Mouse (Mus musculus) myocyte (in vitro differentiated cells): ENCODE measurements at regions not wholly inside any gene's neighbourhood (a gene's known extent, or its start where the extent isn't known, plus 50 kb on each side); places are given as distances from the start of the nearest gene placed in this dataset.

ENCODE experiments used
- H3K27me3 ChIP-seq: one replicate; pipeline ENCODE4 v1.6.1; 2011; ENCODE audit not compliant: control insufficient read depth, insufficient read depth, insufficient read length
- H3K36me3 ChIP-seq: one replicate; pipeline ENCODE4 v1.6.1; 2011; ENCODE audit not compliant: control insufficient read depth, insufficient read depth
- H3K4me2 ChIP-seq: one replicate; pipeline ENCODE4 v1.6.1; 2011; ENCODE audit warnings: low read depth, control low read depth
- H3K4me3 ChIP-seq: one replicate; pipeline ENCODE4 v1.5.1; 2011; ENCODE audit warnings: mild to moderate bottlenecking, control low read depth, moderate library complexity
- H3K79me2 ChIP-seq: one replicate; pipeline ENCODE4 v1.6.1; 2011; ENCODE audit not compliant: control insufficient read depth, insufficient read depth
- H3ac ChIP-seq: one replicate; pipeline ENCODE4 v1.6.1; 2011; ENCODE audit not compliant: control insufficient read depth, insufficient read length
- CEBPB ChIP-seq: IDR thresholded peaks from 2 replicates; pipeline ENCODE4 v1.6.1; 2011; ENCODE audit warnings: mild to moderate bottlenecking, moderate library complexity; ENCODE audit not compliant: poor library complexity, insufficient read depth, severe bottlenecking
- E2F4 ChIP-seq: IDR thresholded peaks from one replicate; pipeline ENCODE4 v1.6.1; 2011; ENCODE audit warnings: mild to moderate bottlenecking, control low read depth, moderate library complexity; ENCODE audit not compliant: insufficient read depth
- MAX ChIP-seq: IDR thresholded peaks from one replicate; pipeline ENCODE4 v1.6.1; 2011; ENCODE audit warnings: low read depth, mild to moderate bottlenecking, control low read depth
- MYOD1 ChIP-seq, 3 experiments: IDR thresholded peaks; one replicate each; pipeline ENCODE4 v1.6.1; 2011; ENCODE audit warnings: control low read depth in 2 of 3, low read depth in 2 of 3, mild to moderate bottlenecking in 2 of 3, moderate library complexity in 1 of 3; ENCODE audit not compliant: insufficient read length in 2 of 3, control insufficient read depth in 1 of 3
- MYOG ChIP-seq, 3 experiments: IDR thresholded peaks; one replicate each; pipeline ENCODE4 v1.6.1; 2011; ENCODE audit warnings: control low read depth in 2 of 3, low read depth in 2 of 3, mild to moderate bottlenecking in 2 of 3; ENCODE audit not compliant: insufficient read length in 2 of 3, control insufficient read depth in 1 of 3, insufficient read depth in 1 of 3
- POLR2A ChIP-seq: IDR thresholded peaks from one replicate; pipeline ENCODE4 v1.6.1; 2011; ENCODE audit warnings: low read depth, mild to moderate bottlenecking, control low read depth, moderate library complexity; ENCODE audit not compliant: insufficient read length
- POLR2AphosphoS2 ChIP-seq: IDR thresholded peaks from one replicate; pipeline ENCODE4 v1.6.1; 2011; ENCODE audit warnings: low read depth, control low read depth; ENCODE audit not compliant: insufficient read length
- REST ChIP-seq: IDR thresholded peaks from one replicate; pipeline ENCODE4 v1.6.1; 2011; ENCODE audit warnings: mild to moderate bottlenecking, control low read depth, moderate library complexity; ENCODE audit not compliant: insufficient read depth, insufficient read length
- SRF ChIP-seq: IDR thresholded peaks from one replicate; pipeline ENCODE4 v1.6.1; 2011; ENCODE audit warnings: low read depth; ENCODE audit not compliant: control insufficient read depth, insufficient read length
- TCF12 ChIP-seq: IDR thresholded peaks from one replicate; pipeline ENCODE4 v1.6.1; 2011; ENCODE audit warnings: mild to moderate bottlenecking, control low read depth; ENCODE audit not compliant: poor library complexity, insufficient read depth, severe bottlenecking
- TCF3 ChIP-seq: IDR thresholded peaks from one replicate; pipeline ENCODE4 v1.6.1; 2011; ENCODE audit warnings: low read depth, control low read depth; ENCODE audit not compliant: insufficient read length
- USF1 ChIP-seq: IDR thresholded peaks from one replicate; pipeline ENCODE4 v1.6.1; 2011; ENCODE audit warnings: low read depth, mild to moderate bottlenecking, control low read depth, moderate library complexity

DNA sequence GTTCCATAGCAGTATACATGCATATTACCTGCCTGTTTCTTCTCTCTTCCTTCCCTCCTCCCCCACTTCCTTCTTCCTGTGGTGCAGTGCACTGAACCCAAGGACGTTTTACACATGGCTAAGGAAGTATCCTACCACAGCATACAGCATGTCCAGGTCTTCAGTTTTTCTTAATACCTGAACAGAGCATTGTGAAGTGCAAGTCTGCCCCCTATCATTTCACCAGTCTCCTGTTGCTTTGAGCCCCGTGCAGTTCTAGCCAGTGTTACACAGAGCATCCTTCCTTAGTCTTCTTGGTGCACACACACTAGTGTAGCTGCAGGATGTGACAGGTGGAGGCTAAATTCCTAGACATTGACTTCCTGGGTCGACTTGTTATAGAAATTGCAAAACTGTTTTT, 53.7 kb upstream of the Foxb1 start:
- Histone ChIP-seq H3K4me2 (no peak overlapping the region), H3K27me3 (peaks cover 9% of the 10 kb centered on the region), H3K79me2 (no peaks in the 10 kb centered on the region), H3ac (no peak overlapping the region), H3K4me3 (no peak overlapping the region), H3K36me3 (no peaks in the 10 kb centered on the region)
- TF ChIP-seq TCF12: no peak
- TF ChIP-seq CEBPB: no peak
- no peak for TF ChIP-seq REST
- no peak for TF ChIP-seq POLR2AphosphoS2
- TF ChIP-seq E2F4: no peak
- TF ChIP-seq USF1: no peak
- TF ChIP-seq POLR2A: no peak

DNA sequence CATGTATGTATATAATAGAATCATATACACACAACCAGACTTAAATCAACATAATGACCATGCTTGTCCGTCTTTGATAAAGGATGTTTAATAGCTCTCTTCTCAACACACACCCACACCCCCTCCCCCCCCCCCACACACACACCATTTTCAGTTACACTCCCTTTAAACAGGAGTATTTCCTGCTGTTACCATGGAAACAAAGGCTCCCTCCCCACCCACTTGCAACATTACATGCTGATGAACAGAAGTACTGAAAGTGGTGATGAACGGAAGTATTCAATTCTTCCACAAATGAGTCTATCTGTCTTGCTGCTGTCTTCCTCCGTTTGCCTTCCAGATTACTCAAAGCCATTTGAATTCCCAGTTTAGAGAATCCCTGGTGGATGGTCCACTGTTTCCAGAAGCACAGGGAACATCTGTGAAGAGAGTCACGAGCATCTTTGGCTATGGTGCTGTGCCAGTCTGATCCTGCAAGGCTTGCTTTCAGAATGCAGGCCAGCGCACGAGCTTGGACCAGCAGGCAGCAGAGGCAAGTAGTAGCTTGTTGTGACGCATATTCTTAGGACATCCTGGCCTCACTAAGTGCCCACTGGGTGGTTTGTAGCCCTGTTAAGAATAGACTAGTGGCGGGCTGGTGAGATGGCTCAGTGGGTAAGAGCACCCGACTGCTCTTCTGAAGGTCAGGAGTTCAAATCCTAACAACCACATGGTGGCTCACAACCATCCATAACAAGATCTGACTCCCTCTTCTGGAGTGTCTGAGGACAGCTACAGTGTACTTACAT, 62.6 kb upstream of the Foxb1 start:
- Histone ChIP-seq H3K4me2 (no peak overlapping the region), H3K36me3 (no peaks in the 10 kb centered on the region), H3K79me2 (no peaks in the 10 kb centered on the region), H3K27me3 (peaks cover 11% of the 10 kb centered on the region), H3K4me3 (no peak overlapping the region), H3ac (no peak overlapping the region)
- TF ChIP-seq MYOG (IDR thresholded peaks at IDR 0.05; ENCODE audit: control insufficient read depth in 1 of 3, insufficient read depth in 1 of 3, insufficient read length in 2 of 3, low read depth in 2 of 3): no peak
- TF ChIP-seq POLR2A: no peak

DNA sequence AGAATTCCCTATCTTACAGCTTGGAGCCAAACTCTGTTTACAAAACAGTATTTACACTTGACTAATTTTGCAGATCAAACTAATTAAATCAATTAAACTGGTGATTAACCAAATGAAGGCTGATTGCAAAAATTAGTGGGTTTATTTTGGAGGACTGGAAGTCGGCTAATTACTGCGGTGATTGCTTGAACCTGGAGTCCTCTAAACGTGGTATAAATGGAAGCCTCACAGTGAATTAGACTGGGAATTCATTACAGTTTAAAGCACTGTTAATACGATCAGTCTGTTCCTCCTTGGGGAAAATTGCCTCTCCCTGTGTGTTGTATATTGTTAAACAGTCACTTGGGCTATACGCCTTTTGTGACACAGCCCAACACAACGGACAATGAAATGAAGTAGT, 67.7 kb upstream of the Foxb1 start:
- H3ac ChIP-seq: no peak overlapping the region
- peaks cover 9% of the 10 kb centered on the region for H3K27me3 ChIP-seq
- H3K4me2 ChIP-seq: no peak overlapping the region
- H3K79me2 ChIP-seq: no peaks in the 10 kb centered on the region
- H3K36me3 ChIP-seq: no peaks in the 10 kb centered on the region
- TF ChIP-seq POLR2A: no peak
- no peak for TF ChIP-seq TCF12
- TF ChIP-seq MYOD1 (IDR thresholded peaks at IDR 0.05; ENCODE audit: control insufficient read depth in 1 of 3, insufficient read length in 2 of 3, low read depth in 2 of 3): no peak
- TF ChIP-seq CEBPB: no peak
- TF ChIP-seq USF1: no peak
- TF ChIP-seq REST: no peak
- no peak for TF ChIP-seq SRF
- no peak for TF ChIP-seq MYOG (IDR thresholded peaks at IDR 0.05; ENCODE audit: control insufficient read depth in 1 of 3, insufficient read depth in 1 of 3, insufficient read length in 2 of 3, low read depth in 2 of 3)
- H3K4me3 ChIP-seq: no peak overlapping the region

DNA sequence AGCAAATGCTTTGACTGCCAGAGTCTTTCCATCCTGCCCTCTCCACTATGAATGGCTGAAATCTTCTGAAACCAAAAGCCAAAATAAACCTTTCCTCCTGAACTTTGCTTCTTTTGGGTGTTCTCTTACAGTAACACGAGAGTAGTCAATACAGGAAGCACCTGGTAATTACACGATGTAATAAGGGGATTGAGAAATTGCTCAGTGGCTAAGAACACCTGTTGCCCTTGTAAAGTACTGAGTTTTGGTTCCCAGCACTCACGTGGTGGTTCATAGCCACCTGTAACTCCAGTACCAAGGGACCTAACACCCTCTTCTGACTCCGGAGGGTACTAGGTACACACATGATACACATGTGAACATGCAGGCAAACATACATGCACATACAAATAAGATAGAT, 74.7 kb upstream of the Foxb1 start:
- H3K4me3 ChIP-seq: no peak overlapping the region
- TF ChIP-seq MAX (no peak), MYOD1 (IDR thresholded peaks at IDR 0.05; ENCODE audit: control insufficient read depth in 1 of 3, insufficient read length in 2 of 3, low read depth in 2 of 3) (no peak), POLR2A (no peak), USF1 (no peak), CEBPB (no peak), SRF (no peak), TCF3 (no peak), MYOG (IDR thresholded peaks at IDR 0.05; ENCODE audit: control insufficient read depth in 1 of 3, insufficient read depth in 1 of 3, insufficient read length in 2 of 3, low read depth in 2 of 3) (no peak), POLR2AphosphoS2 (no peak), E2F4 (no peak), TCF12 (no peak)
- H3ac ChIP-seq: no peak overlapping the region
- H3K79me2 ChIP-seq: no peaks in the 10 kb centered on the region
- H3K36me3 ChIP-seq: no peaks in the 10 kb centered on the region
- no peak overlapping the region for H3K4me2 ChIP-seq
- no peaks in the 10 kb centered on the region for H3K27me3 ChIP-seq

DNA sequence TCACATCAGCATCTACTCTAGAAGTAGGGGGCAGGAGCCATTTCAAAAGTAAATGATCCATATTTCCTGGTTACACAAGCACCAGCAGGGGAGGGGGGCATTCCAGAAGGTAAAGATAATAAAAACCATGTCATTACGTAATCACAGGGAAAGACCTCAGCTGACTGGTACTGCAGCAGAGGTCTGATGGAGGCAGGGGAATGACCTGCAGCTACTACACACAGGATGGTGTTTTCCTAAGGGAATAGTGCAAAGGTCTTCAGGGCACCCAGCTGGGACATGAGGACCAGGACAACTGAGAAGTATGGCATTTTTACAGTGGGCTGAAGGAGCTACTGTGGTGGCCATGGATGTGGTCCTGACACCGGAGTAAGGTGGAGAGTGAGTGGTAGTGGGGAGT, 78.5 kb upstream of the Foxb1 start:
- Histone ChIP-seq H3K79me2 (no peaks in the 10 kb centered on the region), H3K4me3 (no peak overlapping the region), H3K4me2 (no peak overlapping the region), H3K27me3 (peaks cover 5% of the 10 kb centered on the region), H3K36me3 (no peaks in the 10 kb centered on the region), H3ac (no peak overlapping the region)
- TF ChIP-seq MAX (no peak), E2F4 (no peak), POLR2AphosphoS2 (no peak), POLR2A (no peak), REST (no peak), CEBPB (no peak), TCF3 (no peak), SRF (no peak), USF1 (no peak), MYOD1 (IDR thresholded peaks at IDR 0.05; ENCODE audit: control insufficient read depth in 1 of 3, insufficient read length in 2 of 3, low read depth in 2 of 3) (no peak), MYOG (IDR thresholded peaks at IDR 0.05; ENCODE audit: control insufficient read depth in 1 of 3, insufficient read depth in 1 of 3, insufficient read length in 2 of 3, low read depth in 2 of 3) (no peak)
